Mouse (Mus musculus) megakaryocyte progenitor cell, adult 5-6 weeks (primary cell): ENCODE measurements around the gene Manba. TPM values are rescaled to one million over a fixed set of nuclear protein-coding genes. Genes with fewer than 3 reads are reported as not detected.
A peak's percentile ranks its signal among the peaks of the same experiment; 100 is the strongest.
"Not testable (repeated sequence)": the region's sequence is repeated elsewhere in the genome, so short reads cannot be mapped to it uniquely, and the experiment has no call there.

Experiments used
- ATAC-seq: replicated peaks from 2 replicates; pipeline ENCODE4 v1.8.0; 2016; ENCODE audit warnings: mild to moderate bottlenecking, moderate TSS enrichment, inconsistent platforms; ENCODE audit not compliant: poor library complexity
- total RNA-seq, 2 experiments: library from RNA; stranded (forward) in 1 of 2; stranded (reverse) in 1 of 2; fragments of 157-497, 149-512 nt in 1 of 2; fragments of 200-1000 nt in 1 of 2; gene quantifications; 2 replicates each; pipeline versions ENCODE4 v1.2.3 to v1.2.4; 2015 to 2017

The Manba gene
- 29.1 and 30.4 TPM in 2 replicates for total RNA-seq (2015)
- 30.4 and 33.8 TPM in 2 replicates for total RNA-seq (2017)

DNA sequence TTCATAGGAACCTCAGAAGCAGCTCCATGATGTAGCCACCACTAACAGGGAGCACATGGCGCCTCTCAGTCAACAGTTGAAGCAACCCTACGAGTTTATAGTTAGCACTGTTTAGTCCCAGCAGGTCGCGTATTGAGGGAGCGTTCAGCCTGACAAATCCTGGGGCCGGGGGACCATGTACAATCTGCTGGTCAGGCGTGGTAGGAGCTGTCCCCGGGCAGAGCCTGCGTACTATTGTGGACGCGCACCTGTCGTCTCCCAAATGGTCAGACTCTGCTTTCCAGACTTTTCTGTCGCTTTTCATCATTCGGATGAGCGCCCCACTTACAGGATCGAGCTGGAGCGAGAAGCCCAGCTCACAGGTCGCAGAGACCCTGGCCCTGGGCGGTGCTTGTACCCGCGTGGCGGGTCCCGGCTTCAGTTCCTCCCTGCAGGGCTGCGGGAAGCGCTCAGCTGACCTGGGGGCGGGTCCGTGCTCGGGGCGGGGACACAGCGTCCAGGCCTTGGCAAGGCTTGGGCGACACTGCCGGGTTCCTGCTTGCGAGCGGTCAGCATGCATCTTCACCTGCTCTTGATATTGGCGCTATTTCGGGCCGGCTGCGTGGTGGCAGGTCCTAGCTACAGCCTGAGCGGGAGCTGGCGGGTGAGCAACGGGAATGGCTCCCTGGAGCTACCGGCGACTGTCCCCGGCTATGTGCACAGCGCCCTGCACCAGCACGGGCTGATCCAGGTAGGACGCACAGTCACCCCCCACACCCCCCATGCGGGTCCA lies at the start of gene Manba:
TSS of gene Manba (plus strand) at position 484 of the 772 bp plus-strand sequence.
- peak; percentile 94 for ATAC-seq

GRCm38 (mm10) chr3:135436901-135437616 lies 48.4 kb upstream of the Manba start:
- no peak for ATAC-seq

- ATAC-seq = peak; percentile 70
Observed at GRCm38 (mm10) chr3:135437758-135438495, 47.5 kb upstream of the Manba start, which contains the start of gene Ube2d3. Ube2d3 (plus strand) TSS chr3:135438149.

DNA sequence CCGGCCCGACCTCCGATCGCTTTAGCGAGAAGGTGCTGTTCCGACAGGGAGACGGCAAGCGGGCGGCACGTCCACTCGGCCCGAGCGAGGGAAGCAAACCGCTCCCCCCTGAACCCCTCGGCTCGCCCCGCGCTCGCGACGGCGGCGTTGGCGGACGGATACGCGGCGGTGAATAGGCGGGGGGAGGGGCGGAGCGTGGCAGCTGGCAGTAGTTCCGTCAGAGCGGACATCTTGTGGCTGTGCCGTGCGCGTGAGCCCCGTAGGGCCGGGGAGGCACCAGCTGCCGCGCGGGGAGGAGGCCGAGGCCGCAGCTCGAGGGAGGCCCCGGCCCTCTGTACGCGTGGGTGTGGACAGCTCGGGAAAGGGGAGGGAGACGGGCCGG lies 46.9 kb upstream of the Manba start:
- peak; percentile 47 for ATAC-seq

GRCm38 (mm10) chr3:135438913-135439531 lies 46.4 kb upstream of the Manba start:
- ATAC-seq = peak; percentile 41

DNA sequence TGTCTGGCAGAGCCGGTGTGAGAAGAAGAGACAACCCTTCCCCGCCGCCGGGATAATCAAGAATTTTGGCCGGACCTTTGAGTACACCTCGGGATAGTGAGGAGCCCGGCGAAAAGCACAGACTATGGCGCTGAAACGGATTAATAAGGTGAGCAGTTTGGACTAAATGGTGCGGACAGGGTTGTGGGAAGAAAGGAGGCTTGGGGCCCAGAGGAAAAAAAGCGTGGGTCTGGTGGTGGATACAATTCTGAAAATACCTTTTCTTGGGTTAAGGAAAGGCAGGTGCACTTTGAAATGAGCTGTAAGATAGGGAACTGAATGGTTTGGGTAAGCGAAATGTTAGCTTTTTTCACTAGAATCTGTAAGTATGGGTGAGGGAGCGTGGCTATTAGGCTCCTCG lies 45.8 kb upstream of the Manba start:
- no peak for ATAC-seq

DNA sequence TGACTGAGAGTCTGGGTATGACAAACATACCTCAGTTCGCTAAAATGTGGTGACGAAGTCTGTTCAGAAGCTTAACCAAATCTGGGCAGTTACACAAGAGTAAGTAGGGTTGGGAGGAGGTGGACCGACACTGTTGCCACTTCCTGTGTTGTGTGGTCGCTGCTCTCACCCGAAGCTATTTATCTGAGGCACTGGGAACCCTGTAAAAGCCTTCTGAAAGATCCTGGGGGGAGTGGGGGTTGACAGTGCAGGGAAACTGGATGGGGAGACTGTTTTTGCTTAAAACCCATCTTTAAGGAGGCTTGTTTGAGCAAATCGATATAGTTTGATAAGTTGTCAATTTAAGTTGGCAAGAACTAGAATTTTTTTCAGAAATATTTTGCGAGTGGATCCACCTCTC lies 45.2 kb upstream of the Manba start:
- peak; percentile 30 for ATAC-seq

DNA sequence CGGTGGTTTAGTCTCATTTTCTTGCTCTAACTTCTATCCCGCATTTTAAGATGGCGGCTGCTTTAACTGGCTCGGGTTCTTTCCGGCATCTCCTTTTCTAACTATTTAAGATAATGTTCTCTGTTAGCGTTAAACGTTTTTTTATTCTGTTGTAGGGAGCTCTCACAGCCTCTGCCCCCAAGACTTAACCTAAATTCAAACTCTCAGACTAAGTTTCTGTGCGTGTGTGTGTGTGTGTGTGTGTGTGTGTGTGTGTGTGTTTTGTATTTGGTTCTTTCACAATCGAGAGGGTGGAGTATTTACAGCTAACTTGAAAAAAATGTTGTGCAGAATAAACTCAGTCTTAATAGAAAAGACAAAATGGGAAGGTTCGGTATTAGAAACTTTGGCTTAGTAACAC lies 44.8 kb upstream of the Manba start:
- no peak for ATAC-seq

DNA sequence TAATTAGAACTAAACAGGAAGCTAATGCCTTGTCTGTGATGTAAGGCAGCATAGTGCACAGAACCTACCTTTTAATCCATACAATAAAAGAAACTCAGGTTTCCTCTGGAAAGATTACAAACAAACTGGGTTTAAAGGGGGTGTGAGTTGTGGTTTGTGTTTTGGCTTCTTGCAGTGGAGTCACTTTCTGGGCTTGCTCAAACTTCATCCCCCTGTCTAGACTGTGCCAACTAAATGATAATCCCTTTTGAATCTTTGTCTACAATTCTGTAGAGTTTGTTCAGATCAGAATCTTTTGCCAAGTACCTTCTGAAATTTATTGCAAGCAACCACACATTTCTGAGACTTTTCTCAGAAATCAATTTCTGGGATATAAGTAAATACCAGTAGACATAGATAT lies 40.5 kb upstream of the Manba start:
- no peak for ATAC-seq

- no peak for ATAC-seq
Observed at GRCm38 (mm10) chr3:135458981-135459380, 26.4 kb upstream of the Manba start.

DNA sequence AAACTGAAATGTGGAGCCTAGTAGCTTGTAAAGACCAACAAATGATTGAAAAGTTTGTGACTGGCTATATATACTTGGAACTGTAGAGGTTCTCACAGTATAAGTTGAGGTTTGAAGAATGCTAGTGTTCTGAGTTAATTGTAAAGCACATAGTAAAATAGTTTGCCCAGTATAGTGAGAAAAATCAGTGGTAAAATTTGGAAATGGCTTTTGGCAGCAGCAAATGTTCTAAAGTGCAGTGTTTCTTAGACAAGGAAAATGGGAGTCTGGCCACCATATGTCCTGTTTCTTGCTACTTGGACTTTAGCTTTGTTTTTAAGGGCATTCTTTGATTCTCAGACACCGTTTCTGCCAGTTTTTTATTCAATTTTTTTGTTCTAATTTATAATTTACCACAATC lies 17.0 kb upstream of the Manba start:
- ATAC-seq = no peak

GRCm38 (mm10) chr3:135469146-135469545 lies 16.3 kb upstream of the Manba start:
- no peak; the same call in 1 of the 2 replicates for ATAC-seq

DNA sequence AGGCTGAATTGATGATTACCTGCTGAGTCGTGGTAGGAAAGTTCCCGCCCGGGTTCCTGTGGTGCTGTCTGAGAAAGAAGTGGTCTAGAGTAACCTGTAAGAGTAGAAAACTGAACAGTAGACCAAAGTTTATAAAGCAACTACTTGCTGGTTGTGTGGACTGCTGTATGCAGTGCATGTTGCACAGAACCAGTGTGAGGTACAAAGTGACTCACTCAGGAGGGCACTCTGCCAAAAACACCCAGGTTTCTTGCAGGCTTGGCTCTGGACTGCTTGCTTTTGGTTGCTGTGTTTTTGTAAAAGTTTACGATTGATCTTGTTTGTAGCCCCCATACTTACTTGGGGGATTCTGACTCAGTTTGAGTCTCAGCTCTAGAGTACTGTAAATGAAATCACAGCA lies 15.4 kb upstream of the Manba start:
- peak; percentile 41 for ATAC-seq

DNA sequence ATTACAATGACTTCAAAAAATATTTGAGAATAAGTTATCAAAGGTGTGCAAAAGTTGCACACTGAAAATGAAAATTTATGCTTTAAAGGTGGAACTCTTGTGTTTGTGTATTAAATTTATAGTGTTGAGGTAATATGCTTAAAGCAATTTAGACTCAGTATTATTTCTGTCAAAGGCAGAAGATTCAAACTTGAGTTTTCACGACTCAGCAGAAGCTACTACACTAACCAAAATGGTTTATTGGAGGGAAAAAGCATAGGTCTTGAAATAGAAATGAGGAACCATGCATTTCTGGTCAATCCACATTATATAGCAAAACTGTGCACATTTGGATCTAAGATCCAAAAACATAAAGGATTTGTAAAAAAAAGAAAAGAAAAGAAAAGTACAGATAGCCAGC lies 14.6 kb upstream of the Manba start:
- ATAC-seq = no peak

DNA sequence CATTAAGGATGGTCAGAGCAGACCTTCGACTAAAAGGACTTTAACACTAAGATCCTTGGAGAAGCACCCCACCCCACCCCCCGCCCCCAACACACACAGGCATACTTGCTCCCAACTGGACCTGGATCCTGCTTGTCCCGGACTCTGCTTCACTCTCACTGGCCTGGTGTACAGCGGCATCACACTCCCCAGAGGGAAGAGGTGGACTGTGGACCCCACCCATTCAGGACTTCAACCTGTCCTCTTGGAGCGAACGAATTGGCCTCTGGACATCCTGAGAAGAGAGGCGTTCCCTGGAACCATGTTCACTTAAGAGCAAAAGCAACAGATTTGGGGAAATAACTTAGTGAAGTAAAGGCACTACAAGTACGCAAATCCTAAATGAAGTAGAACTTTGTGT lies 10.4 kb upstream of the Manba start:
- ATAC-seq = no peak

GRCm38 (mm10) chr3:135476286-135476685 lies 9.1 kb upstream of the Manba start:
- no peak for ATAC-seq

DNA sequence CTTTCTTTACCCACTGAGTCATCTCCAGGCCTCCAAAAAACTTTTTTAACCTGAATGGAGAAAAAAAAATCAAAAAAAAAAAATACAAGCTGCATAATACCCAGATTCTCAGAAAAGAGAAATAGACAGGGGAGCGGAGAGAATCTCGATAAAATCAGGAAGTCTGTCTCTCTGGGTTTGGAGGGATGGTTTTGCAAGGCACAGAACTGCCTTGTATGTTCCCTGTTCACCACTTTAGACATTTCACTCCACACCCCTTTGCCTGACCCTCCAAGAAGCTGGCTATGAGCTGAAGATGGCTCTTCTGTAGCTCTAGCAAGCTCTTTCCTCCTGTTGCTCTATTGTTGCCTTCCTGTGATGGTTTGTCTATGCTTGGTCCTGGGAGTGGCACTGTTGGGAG lies 8.4 kb upstream of the Manba start:
- ATAC-seq = peak; percentile 86

DNA sequence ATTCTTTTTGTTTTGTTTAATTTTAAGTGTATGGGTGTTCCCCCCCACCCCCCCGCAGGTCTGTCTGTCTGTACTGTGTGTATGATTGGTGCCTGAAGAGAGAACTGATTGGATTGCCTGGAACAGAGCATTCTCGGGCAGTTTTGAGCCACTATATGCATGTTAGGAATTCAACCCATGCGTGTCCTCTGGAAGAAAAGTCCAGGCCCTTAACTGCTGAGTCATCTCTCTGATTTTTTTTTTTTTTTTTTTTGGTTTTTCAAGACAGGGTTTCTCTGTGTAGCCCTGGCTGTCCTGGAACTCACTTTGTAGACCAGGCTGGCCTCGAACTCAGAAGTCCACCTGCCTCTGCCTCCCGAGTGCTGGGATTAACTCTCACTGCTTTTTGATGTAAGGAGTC lies 6.3 kb upstream of the Manba start:
- not testable (repeated sequence) for ATAC-seq

GRCm38 (mm10) chr3:135480767-135481166 lies 4.6 kb upstream of the Manba start:
- ATAC-seq = no peak

GRCm38 (mm10) chr3:135481608-135482007 lies 3.8 kb upstream of the Manba start:
- no peak for ATAC-seq

- not testable (repeated sequence) for ATAC-seq
Observed at GRCm38 (mm10) chr3:135484650-135485049, 761 bp upstream of the Manba start.
